Mouse (Mus musculus) C2C12 (cell line): ENCODE data around the gene Pld2.

Source experiments
- CEBPB ChIP-seq: IDR thresholded peaks from one replicate; pipeline ENCODE4 v1.6.1; 2011; ENCODE audit warnings: low read depth, mild to moderate bottlenecking, control low read depth, moderate library complexity
- CTCF ChIP-seq: IDR thresholded peaks from one replicate; pipeline ENCODE4 v1.5.1; 2011; ENCODE audit not compliant: control insufficient read depth, insufficient read depth, insufficient read length
- FOSL1 ChIP-seq: IDR thresholded peaks from one replicate; pipeline ENCODE4 v1.8.0; 2011; ENCODE audit warnings: mild to moderate bottlenecking, low read length; ENCODE audit not compliant: poor library complexity, insufficient read depth, severe bottlenecking
- MAX ChIP-seq: IDR thresholded peaks from one replicate; pipeline ENCODE4 v1.6.1; 2011; ENCODE audit warnings: mild to moderate bottlenecking, control low read depth
- MYOG ChIP-seq: IDR thresholded peaks from one replicate; pipeline ENCODE4 v1.6.1; 2011; ENCODE audit not compliant: control insufficient read depth, insufficient read length; ENCODE audit errors: extremely low read depth
- USF1 ChIP-seq: IDR thresholded peaks from one replicate; pipeline ENCODE4 v1.6.1; 2011; ENCODE audit warnings: low read depth, mild to moderate bottlenecking, control low read depth, moderate library complexity

- no peak for TF ChIP-seq CTCF
- no peak for TF ChIP-seq USF1
- TF ChIP-seq CEBPB = no peak
- no peak for TF ChIP-seq MAX
- TF ChIP-seq MYOG = no peak
- no peak for TF ChIP-seq FOSL1
These were observed 21.4 kb upstream of the Pld2 start for GRCm38 (mm10) chr11:70518436-70518835.
